Mouse (Mus musculus) olfactory bulb, adult 2 months (tissue): ENCODE results near the gene Med19.

Source experiments
- CTCF ChIP-seq: fragments of 200-500 bp; IDR thresholded peaks from 2 replicates; pipeline ENCODE4 v1.5.1; 2012; ENCODE audit warnings: low read depth, mild to moderate bottlenecking, low read length, moderate library complexity; ENCODE audit not compliant: insufficient read depth
- POLR2A ChIP-seq: fragments of 200-500 bp; IDR thresholded peaks from 2 replicates; pipeline ENCODE4 v1.6.1; 2012; ENCODE audit warnings: mild to moderate bottlenecking, low read depth, low read length, moderate library complexity; ENCODE audit not compliant: insufficient read depth

GRCm38 (mm10) chr2:84737451-84737925 lies 59.3 kb downstream of the Med19 start:
- no peak for TF ChIP-seq CTCF
- no peak for TF ChIP-seq POLR2A
